Mouse (Mus musculus): Measurements from ENCODE around the gene Lactbl1. TPM values are rescaled to one million over a fixed set of nuclear protein-coding genes. Genes with fewer than 3 reads are reported as not detected.

Gene Lactbl1
- polyA plus RNA-seq, 1 experiment = 0.13 TPM

DNA sequence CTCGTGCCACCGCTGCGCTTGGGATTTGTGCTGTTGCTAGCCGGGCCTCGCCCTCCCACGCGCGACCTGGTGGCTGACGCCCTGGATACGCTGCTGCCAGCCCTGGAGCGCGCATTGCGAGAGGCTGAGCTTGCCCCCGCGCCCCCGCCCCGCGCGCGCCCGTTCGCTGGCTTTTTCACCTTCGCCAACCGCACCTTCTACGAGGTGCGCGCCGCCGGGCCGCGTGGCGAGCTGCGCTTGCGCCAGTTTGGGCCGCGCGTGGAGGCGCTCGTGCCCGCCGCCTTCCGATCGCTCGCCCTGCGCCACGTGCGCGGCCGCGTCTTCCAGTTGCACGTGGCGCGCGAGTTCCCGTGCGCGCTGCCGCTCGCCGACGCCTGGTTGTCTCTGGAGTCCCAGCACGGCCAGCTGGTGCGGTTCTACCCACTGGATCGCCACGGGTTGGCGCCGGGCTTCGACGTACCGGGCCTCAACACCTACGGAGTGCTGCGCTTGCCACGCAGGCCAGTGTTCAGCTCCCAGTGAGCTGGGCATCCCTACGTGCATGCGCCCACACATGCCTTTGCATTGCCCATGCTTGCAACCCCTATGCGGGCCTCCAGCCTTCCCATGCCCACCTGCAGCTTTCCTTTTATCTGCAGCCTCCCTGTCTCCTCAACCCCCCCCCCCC lies 15.3 kb downstream of the Lactbl1 start:
- Histone ChIP-seq H3K4me1 (ENCODE audit: control insufficient read depth, insufficient read depth, low read length) (no peaks in the 10 kb centered on the region), H3K4me3 (replicated peaks; ENCODE audit: insufficient read depth, low read depth, low read length) (peak overlapping the region; percentile 37), H3K27ac (ENCODE audit: insufficient read depth, low read length) (no peak overlapping the region), H3K27me3 (ENCODE audit: control insufficient read depth, insufficient read depth, low read length) (no peaks in the 10 kb centered on the region)
- WGBS = 2% methylated on average over 76 of the region's 76 CpGs
- peak; percentile 40 to 54 for DNase-seq
- TF ChIP-seq CTCF (IDR thresholded peaks at IDR 0.05; ENCODE audit: borderline replicate concordance, insufficient read depth, low read depth, low read length) = no peak
- no peak for TF ChIP-seq POLR2A (IDR thresholded peaks at IDR 0.05; ENCODE audit: borderline replicate concordance, insufficient read depth, low read length)

DNA sequence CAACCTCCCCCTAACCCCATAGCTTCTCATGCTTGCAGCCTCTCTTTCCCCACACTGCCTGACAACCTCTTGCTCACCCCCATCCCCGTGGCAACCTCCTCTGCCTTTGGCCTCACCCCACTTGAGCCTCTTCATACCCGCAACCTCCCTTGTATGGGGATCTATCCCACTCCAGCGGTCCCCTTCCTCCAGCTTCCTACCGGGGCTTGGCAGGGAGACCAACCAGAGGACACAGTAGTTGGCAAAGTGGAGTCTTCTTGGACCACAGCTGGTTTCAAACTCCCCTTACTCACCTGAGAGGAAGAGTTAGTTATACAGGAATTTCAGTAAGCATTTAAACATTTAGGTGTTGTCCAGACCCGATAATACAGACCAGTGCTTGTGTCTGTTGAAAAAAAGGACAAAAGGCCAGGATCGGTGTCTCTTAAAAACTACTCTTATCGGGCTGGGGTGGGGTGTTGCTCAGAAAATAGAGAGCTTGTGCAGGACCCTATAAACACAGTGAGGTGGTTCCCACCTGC lies 15.9 kb downstream of the Lactbl1 start:
- H3K27ac ChIP-seq (ENCODE audit: insufficient read depth, low read length) = no peak overlapping the region
- no peaks in the 10 kb centered on the region for H3K27me3 ChIP-seq (ENCODE audit: control insufficient read depth, insufficient read depth, low read length)
- no peak for TF ChIP-seq CTCF (IDR thresholded peaks at IDR 0.05; ENCODE audit: borderline replicate concordance, insufficient read depth, low read depth, low read length)
- no peak for TF ChIP-seq POLR2A (IDR thresholded peaks at IDR 0.05; ENCODE audit: borderline replicate concordance, insufficient read depth, low read length)
- no peak overlapping the region for H3K4me3 ChIP-seq (replicated peaks; ENCODE audit: insufficient read depth, low read depth, low read length)
- 54% methylated on average over 7 of the region's 7 CpGs for WGBS
- DNase-seq = no peak
- no peaks in the 10 kb centered on the region for H3K4me1 ChIP-seq (ENCODE audit: control insufficient read depth, insufficient read depth, low read length)

DNA sequence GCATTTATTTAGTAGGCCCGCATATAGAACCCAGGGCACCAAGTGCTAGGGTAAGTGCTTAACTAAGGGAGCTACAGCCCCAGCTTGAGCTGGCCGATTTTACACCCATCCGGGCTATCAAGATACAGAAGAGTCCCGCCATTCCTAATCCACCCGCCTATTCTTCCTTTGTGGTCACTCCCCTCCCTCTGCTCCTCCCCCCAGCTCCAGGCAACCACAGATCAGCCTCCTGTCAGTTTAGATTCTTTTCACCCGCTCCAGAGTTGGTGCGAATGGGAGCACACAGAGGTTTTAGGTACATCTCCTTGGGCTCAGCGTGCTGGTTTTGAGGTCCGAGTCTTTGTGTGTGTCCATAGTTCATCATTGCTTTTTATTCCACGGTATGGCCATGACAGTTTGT lies 16.5 kb downstream of the Lactbl1 start:
- no peak for DNase-seq
- Histone ChIP-seq H3K4me3 (replicated peaks; ENCODE audit: insufficient read depth, low read depth, low read length) (peak overlapping the region; percentile 23), H3K4me1 (ENCODE audit: control insufficient read depth, insufficient read depth, low read length) (no peaks in the 10 kb centered on the region), H3K27ac (ENCODE audit: insufficient read depth, low read length) (no peak overlapping the region), H3K27me3 (ENCODE audit: control insufficient read depth, insufficient read depth, low read length) (no peaks in the 10 kb centered on the region)
- WGBS = 18% methylated on average over 10 of the region's 10 CpGs
- TF ChIP-seq CTCF (IDR thresholded peaks at IDR 0.05; ENCODE audit: borderline replicate concordance, insufficient read depth, low read depth, low read length) (no peak), POLR2A (IDR thresholded peaks at IDR 0.05; ENCODE audit: borderline replicate concordance, insufficient read depth, low read length) (no peak)

DNA sequence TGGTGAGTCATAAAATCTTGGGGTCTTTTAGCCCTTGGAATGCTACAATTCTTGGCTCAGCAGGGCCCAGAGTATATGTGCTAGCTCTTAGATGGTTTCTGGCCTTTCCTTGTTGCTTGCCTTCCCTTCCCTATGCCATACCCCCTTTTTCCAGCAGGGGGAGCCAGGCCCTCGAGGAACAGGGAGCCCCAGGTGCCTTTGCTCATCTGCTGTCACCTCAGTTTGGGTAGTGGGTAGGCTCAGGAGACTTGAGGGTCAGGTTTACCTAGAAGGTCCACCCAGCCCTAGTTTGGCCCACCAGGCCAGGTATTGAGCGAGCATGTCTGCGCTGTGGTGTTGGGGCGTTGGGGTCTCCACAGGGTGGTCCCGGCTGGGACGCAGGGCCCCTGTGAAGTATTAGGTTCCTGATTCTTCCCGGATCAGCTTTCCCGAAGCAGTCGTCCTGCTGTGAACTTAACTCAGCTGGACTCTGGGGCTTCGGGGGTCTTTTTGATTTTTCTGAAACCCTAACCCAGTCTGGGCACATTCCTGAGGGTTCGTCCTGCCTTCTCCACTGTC lies 26.6 kb downstream of the Lactbl1 start:
- TF ChIP-seq CTCF (IDR thresholded peaks at IDR 0.05; ENCODE audit: borderline replicate concordance, insufficient read depth, low read depth, low read length) = peak; percentile 95
- no peak for TF ChIP-seq POLR2A (IDR thresholded peaks at IDR 0.05; ENCODE audit: borderline replicate concordance, insufficient read depth, low read length)
- Histone ChIP-seq H3K4me3 (replicated peaks; ENCODE audit: insufficient read depth, low read depth, low read length) (no peak overlapping the region), H3K27me3 (ENCODE audit: control insufficient read depth, insufficient read depth, low read length) (no peaks in the 10 kb centered on the region), H3K27ac (ENCODE audit: insufficient read depth, low read length) (no peak overlapping the region), H3K4me1 (ENCODE audit: control insufficient read depth, insufficient read depth, low read length) (peaks cover 15% of the 10 kb centered on the region)
- DNase-seq = peak; percentile 76 to 88
- 19% methylated on average over 11 of the region's 11 CpGs for WGBS

DNA sequence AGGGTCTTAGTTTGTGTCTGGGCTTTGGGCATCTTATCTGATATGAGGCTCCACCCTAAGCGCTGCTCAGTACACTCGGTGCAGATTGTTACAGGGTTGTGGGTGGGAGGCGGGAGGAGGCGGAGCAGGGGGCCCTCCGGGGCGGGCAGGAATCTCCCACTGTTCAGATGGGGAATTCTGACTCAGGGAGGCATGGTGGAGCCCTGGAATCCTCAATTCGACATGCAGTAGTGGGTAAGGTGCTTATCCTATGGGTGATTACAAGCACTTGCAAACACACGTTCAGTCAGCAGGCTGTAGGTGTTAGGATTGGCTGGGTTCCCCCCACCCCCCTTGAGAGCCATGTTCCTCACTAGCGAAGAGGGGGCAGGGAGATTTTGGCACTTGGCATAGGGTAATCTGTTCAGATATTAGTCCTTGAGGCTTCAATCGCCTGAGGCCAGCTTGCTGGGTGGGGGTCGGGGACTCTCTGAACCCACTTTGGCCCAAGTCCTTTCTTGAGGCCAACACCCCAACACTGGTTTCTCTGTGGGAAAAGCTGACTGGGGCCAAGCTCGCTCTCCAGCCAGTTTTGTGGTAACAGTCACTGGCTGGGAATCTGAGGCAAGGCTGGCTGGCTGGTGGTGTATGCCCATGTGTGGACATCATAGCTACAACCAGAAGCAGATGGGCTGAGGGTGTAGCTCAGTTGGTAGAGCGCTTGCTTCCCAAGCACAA lies 27.2 kb downstream of the Lactbl1 start:
- no peak overlapping the region for H3K4me3 ChIP-seq (replicated peaks; ENCODE audit: insufficient read depth, low read depth, low read length)
- no peak overlapping the region for H3K27ac ChIP-seq (ENCODE audit: insufficient read depth, low read length)
- H3K27me3 ChIP-seq (ENCODE audit: control insufficient read depth, insufficient read depth, low read length) = no peaks in the 10 kb centered on the region
- H3K4me1 ChIP-seq (ENCODE audit: control insufficient read depth, insufficient read depth, low read length) = peaks cover 15% of the 10 kb centered on the region
- no peak for DNase-seq
- no peak for TF ChIP-seq POLR2A (IDR thresholded peaks at IDR 0.05; ENCODE audit: borderline replicate concordance, insufficient read depth, low read length)
- no peak for TF ChIP-seq CTCF (IDR thresholded peaks at IDR 0.05; ENCODE audit: borderline replicate concordance, insufficient read depth, low read depth, low read length)
- 18% methylated on average over 13 of the region's 13 CpGs for WGBS

DNA sequence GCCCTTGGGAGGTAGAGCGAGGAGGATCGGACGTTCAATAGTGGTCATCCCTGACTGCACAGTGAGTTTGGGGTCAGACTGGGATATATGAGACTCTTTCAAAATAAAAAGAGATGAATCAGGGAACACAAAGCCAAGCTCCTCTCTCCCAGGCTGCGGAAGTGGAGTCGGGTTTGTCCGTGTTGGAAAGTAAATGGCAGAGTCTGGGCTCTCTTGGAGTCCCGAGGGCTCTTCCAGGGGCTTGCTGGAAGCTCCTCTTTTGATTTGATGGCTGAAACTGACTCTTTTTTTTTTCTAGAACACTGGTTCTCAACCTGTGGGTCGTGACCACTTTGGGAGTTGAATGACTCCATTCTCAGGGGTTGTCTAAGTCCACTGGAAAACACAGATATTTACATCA lies 27.8 kb downstream of the Lactbl1 start:
- H3K27ac ChIP-seq (ENCODE audit: insufficient read depth, low read length) = no peak overlapping the region
- no peak overlapping the region for H3K4me3 ChIP-seq (replicated peaks; ENCODE audit: insufficient read depth, low read depth, low read length)
- peaks cover 15% of the 10 kb centered on the region for H3K4me1 ChIP-seq (ENCODE audit: control insufficient read depth, insufficient read depth, low read length)
- DNase-seq = no peak
- TF ChIP-seq CTCF (IDR thresholded peaks at IDR 0.05; ENCODE audit: borderline replicate concordance, insufficient read depth, low read depth, low read length) (no peak), POLR2A (IDR thresholded peaks at IDR 0.05; ENCODE audit: borderline replicate concordance, insufficient read depth, low read length) (no peak)
- H3K27me3 ChIP-seq (ENCODE audit: control insufficient read depth, insufficient read depth, low read length) = no peaks in the 10 kb centered on the region
- 73% methylated on average over 8 of the region's 8 CpGs for WGBS

DNA sequence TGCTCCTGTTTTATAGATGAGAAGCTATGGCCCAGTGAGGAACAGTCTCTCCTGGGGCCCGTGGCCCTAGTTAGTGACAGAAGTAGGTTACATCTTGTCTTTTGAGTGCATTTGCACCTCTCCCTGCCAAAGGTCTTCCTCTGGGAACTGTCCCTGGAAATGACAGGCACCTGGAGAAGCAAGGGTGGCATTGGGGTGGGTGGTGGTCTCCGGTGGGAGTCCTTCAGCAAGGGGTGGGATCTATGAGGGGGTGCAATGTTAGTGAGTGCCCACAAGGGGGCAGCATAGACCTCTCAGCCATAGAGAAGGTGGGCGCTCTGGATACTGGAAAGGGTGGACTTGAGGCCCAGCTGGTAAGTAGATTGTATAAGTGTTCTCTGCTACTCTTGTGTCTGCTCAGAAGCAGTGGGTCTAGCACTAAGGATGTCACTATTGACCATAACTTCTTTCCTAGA lies 29.0 kb downstream of the Lactbl1 start:
- TF ChIP-seq POLR2A (IDR thresholded peaks at IDR 0.05; ENCODE audit: borderline replicate concordance, insufficient read depth, low read length) (no peak), CTCF (IDR thresholded peaks at IDR 0.05; ENCODE audit: borderline replicate concordance, insufficient read depth, low read depth, low read length) (peak; percentile 80)
- Histone ChIP-seq H3K27me3 (ENCODE audit: control insufficient read depth, insufficient read depth, low read length) (no peaks in the 10 kb centered on the region), H3K27ac (ENCODE audit: insufficient read depth, low read length) (no peak overlapping the region), H3K4me3 (replicated peaks; ENCODE audit: insufficient read depth, low read depth, low read length) (no peak overlapping the region), H3K4me1 (ENCODE audit: control insufficient read depth, insufficient read depth, low read length) (peaks cover 15% of the 10 kb centered on the region)
- WGBS = 55% methylated on average over 3 of the region's 3 CpGs
- DNase-seq = peak in 1 of 2 experiments; percentile 44
